Mouse (Mus musculus): ENCODE data around the gene Aif1.

Aif1 gene

DNA sequence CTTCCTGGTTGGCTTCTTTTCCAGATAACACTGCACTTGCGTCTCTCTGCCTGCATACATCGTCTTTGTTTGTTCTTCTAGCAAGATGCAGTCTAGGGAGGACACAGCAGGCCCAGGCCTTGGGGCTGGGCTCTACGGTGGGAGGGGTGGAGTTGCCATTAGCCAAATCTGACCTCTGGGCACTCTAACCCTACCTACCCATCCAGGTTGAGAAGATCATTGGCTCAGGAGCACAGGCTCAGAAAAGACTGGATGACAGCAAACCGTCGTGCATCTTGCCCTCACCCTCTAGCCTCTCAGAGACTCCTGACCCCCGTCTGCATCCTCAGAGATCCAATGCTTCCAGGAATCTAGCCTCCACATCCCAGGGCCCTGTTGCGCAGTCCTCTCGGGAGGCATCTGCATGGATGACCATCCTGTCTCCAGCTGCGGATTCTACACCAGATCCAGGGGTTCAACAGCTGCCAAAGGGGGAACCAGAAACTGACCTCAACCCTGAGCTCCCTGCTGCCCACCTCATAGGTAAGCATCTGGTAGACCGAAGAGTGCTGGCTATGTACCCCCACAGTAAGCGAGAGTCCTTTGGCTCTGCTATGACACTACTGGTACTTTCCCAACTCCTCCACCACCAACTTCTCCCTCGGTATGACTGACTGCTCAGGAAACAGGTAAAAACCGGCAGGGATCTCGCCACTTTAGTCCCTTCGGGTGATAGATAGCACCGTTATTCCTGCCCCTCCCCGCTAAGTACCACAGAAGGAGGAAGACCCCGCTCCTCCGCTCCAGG lies 19.2 kb upstream of the Aif1 start:
- no peak for DNase-seq (ENCODE audit: low spot score in 2 of 2)

- DNase-seq (ENCODE audit: low spot score in 2 of 2), result no peak
These were observed 18.3 kb upstream of the Aif1 start, which contains the start of gene Ltb for GRCm38 (mm10) chr17:35193881-35194843. TSS of gene Ltb (plus strand) at chr17:35194439.

GRCm38 (mm10) chr17:35192924-35193323 lies 17.1 kb upstream of the Aif1 start:
- no peak for DNase-seq (ENCODE audit: low spot score in 2 of 2)

DNA sequence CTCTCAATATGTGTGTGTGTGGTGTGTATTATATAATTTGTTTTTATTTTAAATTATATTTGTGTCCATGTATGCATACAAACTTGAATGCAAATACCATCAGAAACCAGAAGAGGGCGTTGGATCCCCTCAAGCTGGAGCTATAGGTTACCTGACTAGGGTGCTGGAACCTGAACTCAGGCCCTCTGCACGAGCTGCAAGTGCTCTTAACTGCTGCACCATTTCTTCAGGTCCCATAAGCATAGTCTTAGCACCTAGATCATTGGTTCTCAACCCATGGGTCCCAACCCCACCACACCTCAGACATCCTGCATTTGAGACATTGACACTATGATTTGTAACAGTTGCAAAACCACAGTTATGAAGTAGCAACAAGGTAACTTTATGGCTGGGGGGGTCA lies 15.9 kb upstream of the Aif1 start:
- no peak for DNase-seq (ENCODE audit: low spot score in 2 of 2)

GRCm38 (mm10) chr17:35190096-35190495 lies 14.2 kb upstream of the Aif1 start:
- DNase-seq (ENCODE audit: low spot score in 2 of 2), result no peak

- DNase-seq (ENCODE audit: low spot score in 2 of 2), result no peak
These were observed 13.3 kb upstream of the Aif1 start for GRCm38 (mm10) chr17:35189186-35189585.

DNA sequence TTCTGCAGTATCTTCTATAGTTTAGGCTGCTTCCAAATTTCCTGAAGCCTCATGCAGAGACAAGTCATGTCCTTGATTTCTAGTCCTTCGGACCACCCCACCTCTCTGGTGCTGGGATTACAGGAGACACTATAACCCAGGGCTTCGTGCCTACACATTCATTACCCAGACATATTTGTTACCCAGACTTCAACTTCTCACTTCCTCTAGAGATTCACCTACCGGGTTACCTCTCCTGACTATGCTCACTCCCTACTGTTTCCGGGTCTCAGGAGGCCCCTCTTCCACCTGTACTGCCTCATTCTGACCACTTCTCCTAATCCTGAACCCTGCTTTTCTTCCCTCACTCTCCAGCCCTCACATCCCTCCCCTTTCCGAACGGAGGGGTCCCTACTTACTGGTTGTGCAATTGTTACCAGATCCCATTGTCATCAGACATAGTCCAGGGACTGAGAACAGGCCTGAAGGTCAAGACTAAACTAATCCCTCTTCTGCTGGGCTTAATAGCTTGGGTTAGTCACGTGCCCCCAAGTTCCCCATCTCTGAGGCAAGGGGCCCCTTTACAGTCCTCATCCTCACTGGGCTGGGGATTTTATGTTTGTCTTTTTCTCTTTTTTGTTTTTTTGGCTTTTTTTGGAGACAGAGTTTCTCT lies 12.2 kb upstream of the Aif1 start, which contains the start of gene Lst1:
Gene Lst1, minus strand, starts transcription at position 481 of the 652 bp plus-strand sequence.
- DNase-seq (ENCODE audit: low spot score in 2 of 2), result no peak

DNA sequence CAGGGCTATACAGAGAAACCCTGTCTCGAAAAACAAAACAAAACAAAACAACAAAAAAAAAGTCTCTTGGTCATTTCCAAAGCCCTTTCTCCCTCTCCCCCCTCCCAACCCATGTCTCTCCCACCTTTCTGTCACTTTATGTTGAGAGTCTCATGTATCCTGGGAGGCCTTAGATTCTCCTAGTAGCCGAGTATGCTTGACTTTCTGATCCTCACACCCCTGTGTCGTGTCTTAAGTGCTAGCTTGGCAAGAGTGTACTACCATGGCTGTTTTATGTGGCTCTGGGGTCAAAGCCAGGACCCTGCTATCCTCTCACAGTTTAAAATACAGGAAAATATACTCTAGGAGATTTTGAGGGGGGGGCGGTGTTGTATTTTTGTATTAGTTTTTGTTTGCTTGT lies 11.5 kb upstream of the Aif1 start:
- no peak for DNase-seq (ENCODE audit: low spot score in 2 of 2)

GRCm38 (mm10) chr17:35186681-35187080 lies 10.8 kb upstream of the Aif1 start:
- no peak for DNase-seq (ENCODE audit: low spot score in 2 of 2)

DNA sequence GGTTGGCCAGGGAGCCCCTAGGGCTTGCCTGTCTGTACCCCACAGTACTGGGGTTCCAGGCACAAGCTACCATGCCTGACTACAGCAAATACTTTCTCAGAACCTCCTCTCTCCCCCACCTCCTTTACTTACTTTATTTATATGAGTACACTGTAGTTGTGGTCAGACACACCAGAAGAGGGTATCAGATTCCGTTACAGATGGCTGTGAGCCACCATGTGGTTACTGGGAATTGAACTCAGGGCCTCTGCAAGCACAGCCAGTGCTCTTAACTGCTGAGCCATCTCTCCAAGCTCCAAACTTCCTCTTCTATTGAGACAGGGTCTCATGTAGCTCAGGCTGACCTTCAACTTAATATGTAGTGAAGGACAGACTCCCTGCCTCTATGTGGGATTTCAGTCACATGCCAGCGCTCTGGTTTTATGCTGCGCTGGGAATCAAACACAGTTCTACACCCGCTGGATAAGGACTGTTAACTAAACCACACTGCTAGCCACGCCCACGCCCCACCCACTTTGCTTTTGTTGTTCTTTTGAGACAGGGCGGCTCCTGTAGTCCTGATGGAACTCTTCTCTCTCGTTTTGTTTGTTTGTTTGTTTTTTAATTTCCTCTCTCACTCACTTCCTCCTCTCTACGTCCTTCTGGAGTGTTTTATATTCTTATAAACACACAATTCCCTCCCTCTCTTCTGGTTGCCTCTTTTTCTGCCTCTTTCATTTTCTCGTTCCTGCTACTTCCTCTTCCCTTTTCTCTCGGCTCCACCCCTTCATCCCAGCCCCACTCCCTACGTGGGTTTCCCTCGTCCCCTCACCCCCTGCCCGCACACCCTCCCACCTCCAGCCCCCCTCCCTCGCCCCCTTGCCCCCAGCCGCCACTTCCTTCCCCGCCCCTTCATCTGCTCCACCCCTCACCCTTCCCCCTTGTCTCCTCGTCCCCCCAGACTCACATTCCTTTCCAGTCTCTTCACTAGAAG lies 10.1 kb upstream of the Aif1 start:
- DNase-seq (ENCODE audit: low spot score in 2 of 2), result no peak

DNA sequence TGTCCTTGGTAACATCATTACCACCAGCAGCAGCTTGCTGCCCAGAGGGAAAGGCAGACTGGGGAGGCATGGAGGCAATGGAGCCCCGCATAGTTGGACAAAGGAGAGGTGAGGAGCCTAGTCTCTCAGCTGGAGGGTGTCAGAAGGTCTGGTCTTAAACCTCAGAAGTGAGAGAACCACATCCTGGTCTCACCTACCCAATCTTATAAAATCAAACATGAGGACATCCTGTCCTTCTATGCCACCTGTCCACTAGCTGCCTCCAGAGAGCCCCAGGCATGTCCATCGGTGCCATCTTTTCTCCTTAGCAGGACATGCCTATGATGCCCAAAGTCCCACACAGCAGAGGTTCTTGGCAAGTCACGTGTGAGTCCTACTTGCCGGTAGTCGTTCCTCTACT lies 4.2 kb upstream of the Aif1 start:
- no peak for DNase-seq (ENCODE audit: low spot score in 2 of 2)

DNA sequence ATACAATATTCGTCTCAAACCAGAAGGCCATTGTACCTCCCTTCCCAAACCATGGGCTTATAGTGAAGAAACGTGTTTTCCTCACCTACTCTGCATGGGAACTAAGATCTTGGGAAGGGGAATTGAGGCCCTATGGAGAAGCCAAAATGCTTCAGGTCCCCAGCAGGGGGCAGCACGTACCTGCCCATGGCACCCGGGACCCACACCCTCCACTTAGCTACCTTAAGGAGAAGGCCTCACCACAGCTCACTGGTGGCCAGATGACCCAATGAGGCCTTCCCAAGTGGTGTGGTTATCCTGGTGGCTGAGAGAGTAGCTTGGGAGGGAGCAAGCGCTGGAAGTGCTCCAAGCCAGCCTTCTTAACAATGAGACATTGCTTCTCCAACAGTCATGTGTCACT lies 2.7 kb upstream of the Aif1 start:
- peak in 1 of 2 experiments; percentile 51 for DNase-seq (ENCODE audit: low spot score in 2 of 2)

- DNase-seq (ENCODE audit: low spot score in 2 of 2), result no peak
These were observed 486 bp downstream of the Aif1 start for GRCm38 (mm10) chr17:35175382-35175781.

GRCm38 (mm10) chr17:35174201-35174977 lies 1.5 kb downstream of the Aif1 start:
- DNase-seq (ENCODE audit: low spot score in 2 of 2), result no peak

DNA sequence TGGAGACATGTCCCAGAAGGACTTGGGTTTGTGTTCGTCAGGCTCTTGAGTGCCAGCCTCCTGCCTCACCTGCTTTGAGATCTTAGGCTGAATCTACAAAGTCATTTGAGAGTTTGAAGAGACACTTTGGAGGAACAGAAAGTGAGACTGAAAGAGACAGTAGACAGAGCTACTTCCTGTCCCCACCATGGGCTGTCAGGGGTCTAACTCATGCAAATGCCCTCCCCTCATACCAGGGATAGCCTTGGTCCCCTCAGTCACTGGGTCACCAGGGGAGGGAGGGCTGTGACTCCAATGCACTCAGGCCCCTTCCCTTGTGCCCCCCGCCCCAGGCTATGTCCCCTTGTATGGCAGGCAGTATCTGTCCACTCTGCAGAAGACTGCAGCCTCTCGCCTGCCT lies 2.5 kb downstream of the Aif1 start:
- no peak for DNase-seq (ENCODE audit: low spot score in 2 of 2)

GRCm38 (mm10) chr17:35172445-35173234 lies 3.2 kb downstream of the Aif1 start:
- peak; percentile 57 for DNase-seq (ENCODE audit: low spot score in 2 of 2)

DNA sequence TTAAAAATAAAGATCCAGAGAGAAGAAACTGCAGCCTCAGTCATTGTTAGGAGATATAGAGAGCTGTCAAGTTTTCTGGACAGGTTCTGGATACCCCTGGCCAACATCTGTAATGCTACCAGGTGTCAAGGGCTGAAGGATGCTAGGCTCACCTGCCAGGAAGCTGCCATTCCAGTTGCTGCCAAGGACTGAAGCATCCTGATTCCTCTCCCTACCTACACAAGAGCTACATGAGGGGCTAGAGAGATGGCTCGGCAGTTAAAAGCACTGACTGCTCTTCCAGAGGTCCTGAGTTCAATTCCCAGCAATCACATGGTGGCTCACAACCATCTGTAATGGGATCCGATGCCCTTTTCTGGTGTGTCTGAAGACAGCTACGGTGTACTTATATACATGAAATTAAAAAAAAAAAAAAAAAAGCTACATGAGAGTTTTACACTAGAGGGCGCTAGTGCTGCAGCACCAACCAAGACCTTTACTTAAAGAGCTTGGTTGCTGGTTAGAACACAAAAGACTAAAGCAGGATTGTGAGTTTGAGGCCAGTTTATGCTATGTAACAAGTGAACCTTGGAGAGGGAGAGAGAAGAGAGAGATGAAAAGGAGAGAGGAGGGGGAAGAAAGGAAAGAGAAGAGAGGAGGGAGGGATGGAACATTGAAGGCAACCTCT lies 7.2 kb downstream of the Aif1 start:
- no peak for DNase-seq (ENCODE audit: low spot score in 2 of 2)

DNA sequence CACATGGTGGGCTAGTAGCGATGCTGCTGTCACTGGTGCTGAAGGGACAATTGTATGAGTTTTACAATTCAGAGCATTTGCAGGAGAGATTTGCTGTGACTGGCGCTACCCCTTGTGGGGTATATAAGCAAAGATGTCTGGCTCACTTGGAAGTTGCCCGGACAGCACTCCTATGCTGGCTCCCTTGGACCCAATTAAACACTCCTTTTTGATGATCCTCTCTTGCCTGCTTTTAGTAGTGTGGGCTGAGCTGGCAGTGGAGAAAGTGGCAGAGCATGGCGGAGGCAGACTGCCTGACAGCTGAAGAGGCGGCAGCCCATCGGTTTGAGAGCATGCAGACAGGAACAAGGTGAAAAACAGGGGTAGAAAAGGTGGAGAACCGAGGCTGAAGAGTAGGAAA lies 8.1 kb downstream of the Aif1 start:
- DNase-seq (ENCODE audit: low spot score in 2 of 2), result peak in 1 of 2 experiments; percentile 56
